Mouse (Mus musculus): ENCODE results near the gene Lhx4. TPM values are rescaled to one million over a fixed set of nuclear protein-coding genes. Genes with fewer than 3 reads are reported as not detected.

The Lhx4 gene
- polyA plus RNA-seq, 1 experiment from 2014 or later: not detected

DNA sequence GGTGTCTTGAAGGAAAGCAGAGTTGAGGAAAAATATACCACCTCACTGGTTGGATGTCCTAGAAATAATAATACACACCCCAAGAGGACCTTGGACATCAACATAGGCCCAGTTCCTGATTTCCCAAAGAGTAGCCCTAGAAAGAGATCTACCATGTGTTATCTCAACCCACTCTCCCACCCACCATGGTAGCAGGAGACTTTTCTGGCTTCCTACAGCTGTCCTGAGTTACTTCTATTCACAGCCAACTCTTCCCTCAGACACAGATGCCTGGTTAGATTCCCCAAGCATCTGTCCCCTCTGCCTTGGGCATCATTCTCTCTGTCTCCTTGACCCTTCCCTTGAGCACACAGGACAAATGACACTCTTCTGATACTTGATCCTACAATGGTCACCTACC lies 36.1 kb downstream of the Lhx4 start:
- Histone ChIP-seq H3K27ac (no peak overlapping the region), H3K4me2 (ENCODE audit: low read length) (no peak overlapping the region), H3K36me3 (ENCODE audit: insufficient read depth, low read length) (no peaks in the 10 kb centered on the region), H3K9me3 (replicated peaks; ENCODE audit: low read length) (no peaks in the 10 kb centered on the region), H3K27me3 (ENCODE audit: insufficient read depth, low read length) (no peaks in the 10 kb centered on the region), H3K4me1 (replicated peaks; ENCODE audit: insufficient read depth, low read length) (no peaks in the 10 kb centered on the region), H3K4me3 (replicated peaks; ENCODE audit: low read depth, low read length) (no peak overlapping the region), H3K9ac (ENCODE audit: low read depth, low read length) (no peak overlapping the region)
- no peak for DNase-seq (ENCODE audit: low spot score)
- TF ChIP-seq CTCF (IDR thresholded peaks at IDR 0.05; ENCODE audit: low read depth): no peak
- no peak for ATAC-seq (replicated peaks; ENCODE audit: low FRiP score, low read depth)

DNA sequence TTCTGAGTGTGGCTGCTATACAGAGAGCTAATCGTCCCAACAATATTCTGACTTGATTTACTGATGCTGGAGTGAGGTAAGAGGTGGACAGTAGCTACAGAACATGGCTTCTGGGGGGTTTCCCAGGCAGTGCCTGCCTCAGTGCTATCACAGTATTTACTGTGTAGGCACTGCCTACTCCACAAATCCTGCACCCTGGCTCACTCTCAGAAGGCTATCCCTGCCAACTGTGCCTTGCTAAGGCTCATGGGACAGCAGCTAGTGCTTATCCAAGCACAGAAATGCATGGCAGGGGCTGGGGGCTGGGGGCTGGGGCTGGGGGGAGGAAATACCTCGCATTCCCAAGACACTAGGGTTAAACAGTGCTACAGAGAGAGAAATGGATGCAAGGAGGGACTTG lies 38.2 kb downstream of the Lhx4 start:
- H3K4me2 ChIP-seq (ENCODE audit: low read length): no peak overlapping the region
- no peak for ATAC-seq (replicated peaks; ENCODE audit: low FRiP score, low read depth)
- H3K27ac ChIP-seq: no peak overlapping the region
- H3K27me3 ChIP-seq (ENCODE audit: insufficient read depth, low read length): no peaks in the 10 kb centered on the region
- H3K9me3 ChIP-seq (replicated peaks; ENCODE audit: low read length): no peaks in the 10 kb centered on the region
- DNase-seq (ENCODE audit: low spot score): no peak
- no peak for TF ChIP-seq CTCF (IDR thresholded peaks at IDR 0.05; ENCODE audit: low read depth)
- H3K4me1 ChIP-seq (replicated peaks; ENCODE audit: insufficient read depth, low read length): no peaks in the 10 kb centered on the region
- H3K4me3 ChIP-seq (replicated peaks; ENCODE audit: low read depth, low read length): no peak overlapping the region
- WGBS: 52% methylated on average over 2 of the region's 2 CpGs
- H3K9ac ChIP-seq (ENCODE audit: low read depth, low read length): no peak overlapping the region
- H3K36me3 ChIP-seq (ENCODE audit: insufficient read depth, low read length): no peaks in the 10 kb centered on the region

DNA sequence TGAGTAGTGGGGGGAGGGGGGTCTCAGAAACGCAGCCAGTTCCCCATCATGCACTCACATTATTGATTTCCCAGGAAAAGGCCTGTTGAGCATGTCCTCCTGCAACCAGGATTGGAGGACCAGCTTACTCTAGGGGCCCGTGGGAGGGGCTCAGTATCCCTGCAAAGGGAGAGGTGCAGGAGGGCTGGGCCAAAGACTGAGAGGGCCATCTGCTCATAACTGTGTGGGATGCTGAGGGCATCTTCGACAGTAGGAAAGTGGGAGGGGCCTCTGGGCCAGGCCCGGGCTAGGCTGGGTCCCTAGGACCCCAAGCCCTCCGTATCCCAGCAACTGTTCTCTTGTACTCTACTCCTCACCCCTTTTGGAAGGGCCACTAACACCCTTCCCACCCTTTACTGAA lies 47.3 kb downstream of the Lhx4 start:
- no peaks in the 10 kb centered on the region for H3K36me3 ChIP-seq (ENCODE audit: insufficient read depth, low read length)
- no peak overlapping the region for H3K27ac ChIP-seq
- WGBS: 60% methylated on average over 5 of the region's 5 CpGs
- no peaks in the 10 kb centered on the region for H3K27me3 ChIP-seq (ENCODE audit: insufficient read depth, low read length)
- H3K4me1 ChIP-seq (replicated peaks; ENCODE audit: insufficient read depth, low read length): no peaks in the 10 kb centered on the region
- no peak for ATAC-seq (replicated peaks; ENCODE audit: low FRiP score, low read depth)
- H3K9me3 ChIP-seq (replicated peaks; ENCODE audit: low read length): no peaks in the 10 kb centered on the region
- H3K4me2 ChIP-seq (ENCODE audit: low read length): no peak overlapping the region
- DNase-seq (ENCODE audit: low spot score): no peak
- no peak overlapping the region for H3K4me3 ChIP-seq (replicated peaks; ENCODE audit: low read depth, low read length)
- TF ChIP-seq CTCF (IDR thresholded peaks at IDR 0.05; ENCODE audit: low read depth): no peak
- no peak overlapping the region for H3K9ac ChIP-seq (ENCODE audit: low read depth, low read length)

DNA sequence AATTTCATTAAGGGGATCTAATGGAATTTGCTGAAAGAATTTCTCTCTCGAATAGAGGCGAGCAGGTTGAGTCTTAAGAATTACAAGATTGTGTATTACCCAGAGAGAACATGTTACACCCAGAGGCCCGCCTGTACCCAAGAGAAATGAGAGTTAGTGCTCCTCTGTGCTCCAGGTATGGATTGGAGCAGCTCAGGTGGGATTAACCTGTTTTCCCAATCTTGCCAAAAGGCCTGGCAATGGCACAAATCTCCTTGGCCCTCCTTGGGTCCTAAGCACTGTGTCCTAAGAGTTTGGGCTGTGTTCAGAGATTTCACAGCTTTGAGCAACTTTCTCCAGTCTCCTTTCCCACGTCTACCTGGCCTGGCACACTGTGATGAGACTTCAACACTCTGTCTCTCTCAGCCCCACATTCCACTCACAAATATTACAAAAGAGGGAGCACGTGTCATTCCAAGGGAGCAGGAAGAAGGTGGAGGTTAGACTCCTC lies 48.2 kb downstream of the Lhx4 start:
- no peak overlapping the region for H3K9ac ChIP-seq (ENCODE audit: low read depth, low read length)
- no peaks in the 10 kb centered on the region for H3K9me3 ChIP-seq (replicated peaks; ENCODE audit: low read length)
- no peak overlapping the region for H3K27ac ChIP-seq
- DNase-seq (ENCODE audit: low spot score) (no peak), ATAC-seq (replicated peaks; ENCODE audit: low FRiP score, low read depth) (no peak)
- no peak for TF ChIP-seq CTCF (IDR thresholded peaks at IDR 0.05; ENCODE audit: low read depth)
- H3K27me3 ChIP-seq (ENCODE audit: insufficient read depth, low read length): no peaks in the 10 kb centered on the region
- 0 out of 2 replicates have a peak, but pooled peaks cover 5% of the 10 kb centered on the region for H3K4me1 ChIP-seq (replicated peaks; ENCODE audit: insufficient read depth, low read length)
- H3K4me2 ChIP-seq (ENCODE audit: low read length): no peak overlapping the region
- H3K36me3 ChIP-seq (ENCODE audit: insufficient read depth, low read length): no peaks in the 10 kb centered on the region
- WGBS: 89% methylated on average over 5 of the region's 5 CpGs
- H3K4me3 ChIP-seq (replicated peaks; ENCODE audit: low read depth, low read length): no peak overlapping the region

DNA sequence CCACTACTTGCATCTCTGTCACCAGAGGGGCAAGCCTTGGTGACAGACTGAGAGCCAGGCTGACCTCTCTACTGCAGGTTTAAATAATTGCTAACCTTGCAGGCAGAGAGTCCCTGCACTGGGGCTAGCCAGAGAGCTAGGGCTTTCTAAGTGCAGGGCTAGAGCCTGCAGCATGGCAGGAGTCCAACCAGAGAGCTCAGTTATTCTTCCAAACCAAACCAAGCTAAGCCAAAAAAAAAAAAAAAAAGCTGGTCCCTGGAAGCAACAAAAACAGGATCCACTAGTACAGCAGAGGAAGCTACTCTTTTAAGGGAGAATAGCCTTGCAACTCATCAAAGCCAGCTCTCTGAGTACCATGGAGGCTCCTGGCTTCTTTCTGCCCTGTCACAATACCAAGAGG lies 50.6 kb downstream of the Lhx4 start:
- Histone ChIP-seq H3K4me2 (ENCODE audit: low read length) (no peak overlapping the region), H3K27me3 (ENCODE audit: insufficient read depth, low read length) (no peaks in the 10 kb centered on the region), H3K27ac (no peak overlapping the region), H3K4me3 (replicated peaks; ENCODE audit: low read depth, low read length) (no peak overlapping the region), H3K9ac (ENCODE audit: low read depth, low read length) (no peak overlapping the region), H3K9me3 (replicated peaks; ENCODE audit: low read length) (no peaks in the 10 kb centered on the region), H3K4me1 (replicated peaks; ENCODE audit: insufficient read depth, low read length) (0 out of 2 replicates have a peak, but pooled peaks cover 6% of the 10 kb centered on the region), H3K36me3 (ENCODE audit: insufficient read depth, low read length) (no peaks in the 10 kb centered on the region)
- no peak for ATAC-seq (replicated peaks; ENCODE audit: low FRiP score, low read depth)
- no peak for TF ChIP-seq CTCF (IDR thresholded peaks at IDR 0.05; ENCODE audit: low read depth)
- no peak for DNase-seq (ENCODE audit: low spot score)

DNA sequence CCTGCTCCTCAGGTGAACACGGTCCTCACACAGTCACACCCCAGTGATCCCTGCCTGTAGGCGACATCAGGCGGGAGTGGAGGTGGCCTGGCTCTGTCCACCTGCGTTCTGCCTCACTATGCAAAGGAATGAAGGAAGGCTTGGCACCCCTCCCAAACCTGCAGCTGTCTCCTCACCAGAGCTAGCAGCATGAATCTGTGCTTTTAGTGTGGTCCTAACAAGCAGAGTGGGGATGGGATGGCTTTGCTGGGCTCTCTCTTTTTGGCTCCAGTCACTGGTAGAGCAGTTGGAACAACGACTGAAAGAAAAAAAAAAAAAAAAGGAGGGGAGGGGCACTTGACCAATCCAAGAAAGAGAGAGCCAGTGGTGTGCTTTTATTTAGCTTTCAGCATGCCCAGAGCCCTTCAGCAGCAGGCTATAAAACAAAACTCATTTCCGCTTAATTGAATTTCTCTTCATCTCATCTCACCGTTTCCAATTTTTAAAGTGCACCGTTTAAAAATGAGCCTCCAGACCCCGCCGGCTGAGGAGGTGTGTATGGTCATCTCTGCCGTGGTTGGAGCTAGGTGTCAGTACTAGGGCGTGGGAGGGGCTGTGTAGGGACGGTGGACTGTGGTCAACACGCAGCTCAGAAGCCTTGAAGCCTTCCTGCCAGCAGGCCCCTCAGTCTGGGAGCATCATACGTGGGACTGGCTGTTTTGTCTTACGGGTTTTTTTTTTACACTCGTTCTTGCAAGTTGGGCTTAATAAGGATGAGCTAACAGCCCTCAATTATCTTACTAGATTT lies 52.9 kb downstream of the Lhx4 start:
- no peak overlapping the region for H3K4me3 ChIP-seq (replicated peaks; ENCODE audit: low read depth, low read length)
- no peak overlapping the region for H3K27ac ChIP-seq
- no peak overlapping the region for H3K4me2 ChIP-seq (ENCODE audit: low read length)
- no peaks in the 10 kb centered on the region for H3K27me3 ChIP-seq (ENCODE audit: insufficient read depth, low read length)
- H3K4me1 ChIP-seq (replicated peaks; ENCODE audit: insufficient read depth, low read length): 0 out of 2 replicates have a peak, but pooled peaks cover 6% of the 10 kb centered on the region
- TF ChIP-seq CTCF (IDR thresholded peaks at IDR 0.05; ENCODE audit: low read depth): no peak
- no peak overlapping the region for H3K9ac ChIP-seq (ENCODE audit: low read depth, low read length)
- WGBS: 22% methylated on average over 17 of the region's 17 CpGs
- DNase-seq (ENCODE audit: low spot score): no peak
- H3K9me3 ChIP-seq (replicated peaks; ENCODE audit: low read length): no peaks in the 10 kb centered on the region
- ATAC-seq (replicated peaks; ENCODE audit: low FRiP score, low read depth): no peak
- no peaks in the 10 kb centered on the region for H3K36me3 ChIP-seq (ENCODE audit: insufficient read depth, low read length)

All from kidney, postnatal 0 days (tissue).